Mouse (Mus musculus): ENCODE results near the gene Sowaha. TPM values are rescaled to one million over a fixed set of nuclear protein-coding genes. Genes with fewer than 3 reads are reported as not detected.

Sowaha gene
- polyA plus RNA-seq, 1 experiment from 2014 or later: 0.13 TPM

- H3K4me3 ChIP-seq: peak within 1 kb of the TSS; percentile 95
- no peaks in the 10 kb centered on the region for H3K36me3 ChIP-seq
- H3K27me3 ChIP-seq (ENCODE audit: low read depth, poor library complexity, severe bottlenecking): peaks cover 15% of the 10 kb centered on the region
- no peaks in the 10 kb centered on the region for H3K9me3 ChIP-seq (replicated peaks)
- 4% methylated on average over 78 of the region's 79 CpGs for WGBS
- H3K27ac ChIP-seq: peak within 1 kb of the TSS; percentile 92
- peak; percentile 78 for DNase-seq (ENCODE audit: low spot score)
- peaks cover 61% of the 10 kb centered on the region for H3K4me1 ChIP-seq
Observed at GRCm38 (mm10) chr11:53519207-53520121, 39.4 kb upstream of the Sowaha start, which contains the start of gene Sept8. Gene Sept8 (plus strand): TSS chr11:53519257.

- Histone ChIP-seq H3K27me3 (ENCODE audit: low read depth, poor library complexity, severe bottlenecking) (peaks cover 15% of the 10 kb centered on the region), H3K36me3 (no peaks in the 10 kb centered on the region), H3K4me3 (peak overlapping the region; percentile 95), H3K27ac (no peak overlapping the region), H3K9me3 (replicated peaks) (no peaks in the 10 kb centered on the region), H3K4me1 (peaks cover 53% of the 10 kb centered on the region)
- WGBS: 48% methylated on average over 5 of the region's 5 CpGs
- DNase-seq (ENCODE audit: low spot score): no peak
Observed at GRCm38 (mm10) chr11:53518759-53519158, 38.7 kb upstream of the Sowaha start.

GRCm38 (mm10) chr11:53516775-53517627, 36.9 kb upstream of the Sowaha start:
- Histone ChIP-seq H3K27ac (no peak overlapping the region), H3K4me1 (peaks cover 41% of the 10 kb centered on the region), H3K36me3 (no peaks in the 10 kb centered on the region), H3K27me3 (ENCODE audit: low read depth, poor library complexity, severe bottlenecking) (peaks cover 15% of the 10 kb centered on the region), H3K4me3 (no peak overlapping the region), H3K9me3 (replicated peaks) (no peaks in the 10 kb centered on the region)
- no peak for DNase-seq (ENCODE audit: low spot score)
- WGBS: 34% methylated on average over 8 of the region's 8 CpGs

- Histone ChIP-seq H3K4me1 (no peaks in the 10 kb centered on the region), H3K4me3 (no peak overlapping the region), H3K27ac (no peak overlapping the region), H3K36me3 (no peaks in the 10 kb centered on the region), H3K27me3 (ENCODE audit: low read depth, poor library complexity, severe bottlenecking) (no peaks in the 10 kb centered on the region), H3K9me3 (replicated peaks) (no peaks in the 10 kb centered on the region)
- no peak for DNase-seq (ENCODE audit: low spot score)
- WGBS: 68% methylated on average over 5 of the region's 5 CpGs
Observed at GRCm38 (mm10) chr11:53510351-53510750, 30.3 kb upstream of the Sowaha start.

- H3K4me1 ChIP-seq: peaks cover 8% of the 10 kb centered on the region; the same call in 1 of the 2 replicates
- no peaks in the 10 kb centered on the region for H3K9me3 ChIP-seq (replicated peaks)
- no peaks in the 10 kb centered on the region for H3K27me3 ChIP-seq (ENCODE audit: low read depth, poor library complexity, severe bottlenecking)
- H3K4me3 ChIP-seq: no peak overlapping the region
- no peak overlapping the region for H3K27ac ChIP-seq
- H3K36me3 ChIP-seq: no peaks in the 10 kb centered on the region
- DNase-seq (ENCODE audit: low spot score): no peak
- WGBS: 49% methylated on average over 3 of the region's 3 CpGs
Observed at GRCm38 (mm10) chr11:53508591-53508990, 28.5 kb upstream of the Sowaha start.

- H3K27me3 ChIP-seq (ENCODE audit: low read depth, poor library complexity, severe bottlenecking): no peaks in the 10 kb centered on the region
- no peak overlapping the region for H3K27ac ChIP-seq
- 91% methylated on average over 7 of the region's 7 CpGs for WGBS
- H3K4me3 ChIP-seq: no peak overlapping the region
- no peaks in the 10 kb centered on the region for H3K36me3 ChIP-seq
- DNase-seq (ENCODE audit: low spot score): no peak
- peaks cover 8% of the 10 kb centered on the region; the same call in 1 of the 2 replicates for H3K4me1 ChIP-seq
- no peaks in the 10 kb centered on the region for H3K9me3 ChIP-seq (replicated peaks)
Observed at GRCm38 (mm10) chr11:53508152-53508551, 28.1 kb upstream of the Sowaha start.

GRCm38 (mm10) chr11:53507098-53507805, 27.2 kb upstream of the Sowaha start:
- no peaks in the 10 kb centered on the region for H3K27me3 ChIP-seq (ENCODE audit: low read depth, poor library complexity, severe bottlenecking)
- H3K9me3 ChIP-seq (replicated peaks): no peaks in the 10 kb centered on the region
- H3K27ac ChIP-seq: no peak overlapping the region
- H3K36me3 ChIP-seq: no peaks in the 10 kb centered on the region
- no peak overlapping the region for H3K4me3 ChIP-seq
- WGBS: 93% methylated on average over 9 of the region's 9 CpGs
- H3K4me1 ChIP-seq: peaks cover 8% of the 10 kb centered on the region; the same call in 1 of the 2 replicates
- DNase-seq (ENCODE audit: low spot score): no peak

GRCm38 (mm10) chr11:53505026-53505663, 25.1 kb upstream of the Sowaha start:
- Histone ChIP-seq H3K4me1 (peaks cover 16% of the 10 kb centered on the region), H3K4me3 (no peak overlapping the region), H3K27me3 (ENCODE audit: low read depth, poor library complexity, severe bottlenecking) (no peaks in the 10 kb centered on the region), H3K9me3 (replicated peaks) (no peaks in the 10 kb centered on the region), H3K36me3 (no peaks in the 10 kb centered on the region), H3K27ac (0 out of 2 replicates have a peak overlapping the region, but pooled peaks have one; percentile 21)
- 84% methylated on average over 5 of the region's 5 CpGs for WGBS
- no peak for DNase-seq (ENCODE audit: low spot score)

GRCm38 (mm10) chr11:53504376-53504775, 24.3 kb upstream of the Sowaha start:
- DNase-seq (ENCODE audit: low spot score): no peak
- H3K4me1 ChIP-seq: peaks cover 16% of the 10 kb centered on the region
- H3K27ac ChIP-seq: 0 out of 2 replicates have a peak overlapping the region, but pooled peaks have one; percentile 21
- no peak overlapping the region for H3K4me3 ChIP-seq
- WGBS: 92% methylated on average over 8 of the region's 8 CpGs
- peaks cover 7% of the 10 kb centered on the region; the same call in 1 of the 2 replicates for H3K27me3 ChIP-seq (ENCODE audit: low read depth, poor library complexity, severe bottlenecking)
- H3K36me3 ChIP-seq: no peaks in the 10 kb centered on the region
- H3K9me3 ChIP-seq (replicated peaks): no peaks in the 10 kb centered on the region

GRCm38 (mm10) chr11:53503738-53504137, 23.7 kb upstream of the Sowaha start:
- Histone ChIP-seq H3K4me1 (peaks cover 16% of the 10 kb centered on the region), H3K4me3 (no peak overlapping the region), H3K9me3 (replicated peaks) (no peaks in the 10 kb centered on the region), H3K36me3 (no peaks in the 10 kb centered on the region), H3K27ac (no peak overlapping the region), H3K27me3 (ENCODE audit: low read depth, poor library complexity, severe bottlenecking) (peaks cover 11% of the 10 kb centered on the region; the same call in 1 of the 2 replicates)
- WGBS: 90% methylated on average over 5 of the region's 5 CpGs
- no peak for DNase-seq (ENCODE audit: low spot score)

GRCm38 (mm10) chr11:53502039-53502765, 22.1 kb upstream of the Sowaha start:
- peaks cover 18% of the 10 kb centered on the region; the same call in 1 of the 2 replicates for H3K27me3 ChIP-seq (ENCODE audit: low read depth, poor library complexity, severe bottlenecking)
- no peak overlapping the region for H3K27ac ChIP-seq
- H3K4me3 ChIP-seq: no peak overlapping the region
- no peaks in the 10 kb centered on the region for H3K9me3 ChIP-seq (replicated peaks)
- no peak for DNase-seq (ENCODE audit: low spot score)
- H3K36me3 ChIP-seq: no peaks in the 10 kb centered on the region
- H3K4me1 ChIP-seq: peaks cover 16% of the 10 kb centered on the region
- WGBS: 81% methylated on average over 8 of the region's 8 CpGs
